Mouse (Mus musculus) liver, embryonic 11.5 days (tissue): ENCODE measurements around the gene Pclo. TPM values are rescaled to one million over a fixed set of nuclear protein-coding genes. Genes with fewer than 3 reads are reported as not detected.
"Not testable (repeated sequence)": the region's sequence is repeated elsewhere in the genome, so short reads cannot be mapped to it uniquely, and the experiment has no call there.

Experiments used
- ATAC-seq: fragments of 200-750 bp; cut with Nextera tagmentation; replicated peaks from 2 replicates; pipeline ENCODE4 v1.8.0; 2017; ENCODE audit warnings: moderate number of reproducible peaks, mild to moderate bottlenecking, moderate TSS enrichment, moderate library complexity; ENCODE audit not compliant: low FRiP score
- DNase-seq: peaks from one replicate; pipeline ENCODE4 v3.0.0-alpha.2; 2017; ENCODE audit warnings: low spot score
- H3K27ac ChIP-seq: fragments of 300-500 bp; sonication (generic); 2 replicates; pipeline ENCODE4 v1.5.1; 2014; ENCODE audit warnings: mild to moderate bottlenecking, low read depth, low read length, control low read depth
- H3K27me3 ChIP-seq: fragments of 300-500 bp; sonication (generic); replicated peaks from 2 replicates; pipeline ENCODE4 v1.6.1; 2014; ENCODE audit warnings: low read length, mixed read lengths; ENCODE audit not compliant: control insufficient read depth, insufficient read depth
- H3K36me3 ChIP-seq: fragments of 300-500 bp; sonication (generic); 2 replicates; pipeline ENCODE4 v1.6.1; 2014; ENCODE audit warnings: mild to moderate bottlenecking, low read length, moderate library complexity, mixed read lengths; ENCODE audit not compliant: control insufficient read depth, insufficient read depth
- H3K4me1 ChIP-seq: fragments of 300-500 bp; sonication (generic); replicated peaks from 2 replicates; pipeline ENCODE4 v1.6.1; 2014; ENCODE audit warnings: low read length, mixed read lengths; ENCODE audit not compliant: control insufficient read depth, insufficient read depth
- H3K4me2 ChIP-seq: fragments of 300-500 bp; sonication (generic); 2 replicates; pipeline ENCODE4 v1.6.1; 2014; ENCODE audit warnings: mild to moderate bottlenecking, control low read depth, moderate library complexity
- H3K4me3 ChIP-seq: fragments of 300-500 bp; sonication (generic); 2 replicates; pipeline ENCODE4 v1.5.1; 2014; ENCODE audit warnings: low read depth, low read length, control low read depth
- H3K9ac ChIP-seq: fragments of 300-500 bp; sonication (generic); 2 replicates; pipeline ENCODE4 v1.6.1; 2014; ENCODE audit warnings: low read depth, low read length, control low read depth
- H3K9me3 ChIP-seq: fragments of 300-500 bp; sonication (generic); 2 replicates; pipeline ENCODE4 v1.6.1; 2016; ENCODE audit warnings: low read length, inconsistent platforms, mixed read lengths; ENCODE audit not compliant: control insufficient read depth
- WGBS: fragments of 180-500 bp; shearing (Covaris S2); extraction: QIAGEN DNeasy Blood & Tissue Kit; methylation state at CpG from one replicate; pipeline ENCODE4 v1.1.7; 2014; 5-methylcytosine and 5-hydroxymethylcytosine counted together
- polyA plus RNA-seq: library from polyadenylated mRNA; unstranded; fragments of >200 nt; fragmentation: Nextera tagmentation; extraction: Ambion mirVana; gene quantifications from 2 replicates; pipeline ENCODE4 v1.2.1, GENCODE M21; 2014

The Pclo gene
- polyA plus RNA-seq = 0.16 and 0.18 TPM in 2 replicates

- Histone ChIP-seq H3K36me3 (no peaks in the 10 kb centered on the region), H3K4me3 (peak within 1 kb of the TSS; percentile 62), H3K9me3 (no peaks in the 10 kb centered on the region), H3K4me2 (peak within 1 kb of the TSS; percentile 88), H3K9ac (no peak within 1 kb of the TSS), H3K4me1 (no peaks in the 10 kb centered on the region), H3K27ac (peak within 1 kb of the TSS; percentile 32), H3K27me3 (peaks cover 5% of the 10 kb centered on the region; the same call in 1 of the 2 replicates)
- DNase-seq = peak; percentile 86
- peak; percentile 98 for ATAC-seq
- 1% methylated on average over 80 of the region's 89 CpGs for WGBS
Observed at GRCm38 (mm10) chr5:14514631-14515523, at the start of gene Pclo. Pclo (plus strand) TSS chr5:14514918.

DNA sequence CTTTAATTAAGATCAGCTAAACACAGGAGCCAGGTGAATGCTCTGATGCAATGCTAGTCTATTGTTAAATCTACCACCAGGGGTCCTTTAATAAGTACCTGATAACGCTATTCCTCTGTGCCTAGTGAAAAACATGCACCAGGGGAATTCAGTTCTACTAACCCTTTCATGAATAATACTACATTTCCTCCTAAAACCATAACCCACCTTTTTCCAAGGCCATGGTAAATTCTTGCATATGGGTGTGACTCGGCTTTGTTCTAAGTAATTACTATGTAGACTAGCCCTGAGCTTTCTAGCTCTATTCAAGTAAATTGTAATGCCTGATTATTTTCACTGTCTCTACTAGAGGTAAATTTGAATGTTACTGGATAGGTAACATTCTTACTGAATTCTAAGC is 20.3 kb upstream of the Pclo start:
- 64% methylated on average over 2 of the region's 2 CpGs for WGBS
- H3K9me3 ChIP-seq, H3K36me3 ChIP-seq, H3K4me2 ChIP-seq, H3K4me1 ChIP-seq, H3K4me3 ChIP-seq, ATAC-seq, H3K9ac ChIP-seq, H3K27ac ChIP-seq, H3K27me3 ChIP-seq, DNase-seq: not testable (repeated sequence)

DNA sequence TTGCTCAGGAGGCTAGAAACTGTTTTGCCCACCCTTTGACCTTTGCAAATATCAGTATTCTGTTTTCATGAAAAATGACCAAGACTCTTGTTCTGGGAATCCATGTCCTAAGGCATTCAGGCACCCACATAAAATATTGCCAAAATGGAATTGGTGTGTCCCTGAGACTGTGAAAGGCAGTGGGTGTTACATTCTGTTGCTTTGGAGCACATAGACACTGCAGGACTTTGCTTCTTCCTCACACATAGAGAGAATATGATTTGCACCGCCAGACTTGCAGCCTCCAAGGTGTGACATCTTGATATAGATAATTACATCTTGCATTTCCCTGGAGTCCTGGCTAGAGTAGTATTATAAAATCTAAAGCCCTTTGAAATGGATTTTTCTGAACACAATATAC is 6.2 kb upstream of the Pclo start:
- ATAC-seq (no peak), DNase-seq (no peak)
- Histone ChIP-seq H3K9me3 (no peaks in the 10 kb centered on the region), H3K4me3 (no peak overlapping the region), H3K4me1 (no peaks in the 10 kb centered on the region), H3K36me3 (no peaks in the 10 kb centered on the region), H3K27ac (no peak overlapping the region), H3K9ac (no peak overlapping the region), H3K27me3 (no peaks in the 10 kb centered on the region), H3K4me2 (no peak overlapping the region)
- 71% methylated on average over 1 of the region's 1 CpGs for WGBS

GRCm38 (mm10) chr5:14509621-14510020 is 5.1 kb upstream of the Pclo start:
- no peaks in the 10 kb centered on the region for H3K4me1 ChIP-seq
- H3K27ac ChIP-seq = no peak overlapping the region
- no peaks in the 10 kb centered on the region for H3K9me3 ChIP-seq
- H3K9ac ChIP-seq = no peak overlapping the region
- 83% methylated on average over 1 of the region's 1 CpGs for WGBS
- H3K4me3 ChIP-seq = no peak overlapping the region
- no peaks in the 10 kb centered on the region for H3K36me3 ChIP-seq
- DNase-seq (no peak), ATAC-seq (no peak)
- H3K4me2 ChIP-seq = no peak overlapping the region
- no peaks in the 10 kb centered on the region for H3K27me3 ChIP-seq

GRCm38 (mm10) chr5:14518131-14518832 is 3.6 kb downstream of the Pclo start:
- Histone ChIP-seq H3K4me3 (no peak overlapping the region), H3K4me2 (no peak overlapping the region), H3K9ac (no peak overlapping the region), H3K27ac (no peak overlapping the region), H3K27me3 (peaks cover 5% of the 10 kb centered on the region; the same call in 1 of the 2 replicates), H3K9me3 (no peaks in the 10 kb centered on the region), H3K4me1 (no peaks in the 10 kb centered on the region), H3K36me3 (no peaks in the 10 kb centered on the region)
- ATAC-seq (no peak), DNase-seq (no peak)
- 70% methylated on average over 4 of the region's 4 CpGs for WGBS

GRCm38 (mm10) chr5:14522006-14522405 is 7.3 kb downstream of the Pclo start:
- ATAC-seq = no peak
- H3K9me3 ChIP-seq = no peaks in the 10 kb centered on the region
- no peaks in the 10 kb centered on the region for H3K36me3 ChIP-seq
- no peaks in the 10 kb centered on the region for H3K27me3 ChIP-seq
- WGBS = 68% methylated on average over 4 of the region's 4 CpGs
- no peak overlapping the region for H3K4me2 ChIP-seq
- no peak for DNase-seq
- no peaks in the 10 kb centered on the region for H3K4me1 ChIP-seq
- H3K9ac ChIP-seq = no peak overlapping the region
- no peak overlapping the region for H3K27ac ChIP-seq
- H3K4me3 ChIP-seq = no peak overlapping the region

- no peak overlapping the region for H3K27ac ChIP-seq
- ATAC-seq = no peak
- H3K9ac ChIP-seq = no peak overlapping the region
Observed at GRCm38 (mm10) chr5:14526038-14526437, 11.3 kb downstream of the Pclo start.

GRCm38 (mm10) chr5:14527796-14528195 is 13.1 kb downstream of the Pclo start:
- H3K27me3 ChIP-seq = no peaks in the 10 kb centered on the region
- DNase-seq = no peak
- WGBS = 64% methylated on average over 1 of the region's 1 CpGs
- H3K27ac ChIP-seq = no peak overlapping the region
- H3K4me2 ChIP-seq = no peak overlapping the region
- no peaks in the 10 kb centered on the region for H3K36me3 ChIP-seq
- no peaks in the 10 kb centered on the region for H3K9me3 ChIP-seq
- H3K9ac ChIP-seq = no peak overlapping the region
- no peak for ATAC-seq
- H3K4me3 ChIP-seq = no peak overlapping the region
- H3K4me1 ChIP-seq = no peaks in the 10 kb centered on the region

More at GRCm38 (mm10) chr5:14526038-14526437, 11.3 kb downstream of the Pclo start:
- no peaks in the 10 kb centered on the region for H3K4me1 ChIP-seq
- H3K36me3 ChIP-seq = no peaks in the 10 kb centered on the region
- H3K4me3 ChIP-seq = no peak overlapping the region
- DNase-seq = no peak
- H3K9me3 ChIP-seq = no peaks in the 10 kb centered on the region
- H3K4me2 ChIP-seq = no peak overlapping the region
- no peaks in the 10 kb centered on the region for H3K27me3 ChIP-seq
